Mouse (Mus musculus) limb, embryonic 10.5 days (tissue): ENCODE results near the gene Marveld2. TPM values are rescaled to one million over a fixed set of nuclear protein-coding genes. Genes with fewer than 3 reads are reported as not detected.
A peak's percentile ranks its signal among the peaks of the same experiment; 100 is the strongest.

Experiments
- DNase-seq: peaks from one replicate; pipeline ENCODE4 v3.0.0-alpha.2; 2017; ENCODE audit warnings: low spot score
- H3K27ac ChIP-seq: fragments of 300-500 bp; sonication (generic); 2 replicates; pipeline ENCODE4 v1.5.1; 2016; ENCODE audit warnings: mild to moderate bottlenecking
- H3K27me3 ChIP-seq: fragments of 300-500 bp; sonication (generic); 2 replicates; pipeline ENCODE4 v1.6.1; 2016; ENCODE audit warnings: low read depth, mild to moderate bottlenecking; ENCODE audit not compliant: poor library complexity, severe bottlenecking
- H3K36me3 ChIP-seq: fragments of 300-500 bp; sonication (generic); 2 replicates; pipeline ENCODE4 v1.6.1; 2016; ENCODE audit warnings: mild to moderate bottlenecking, moderate library complexity
- H3K4me1 ChIP-seq: fragments of 300-500 bp; sonication (generic); 2 replicates; pipeline ENCODE4 v1.6.1; 2016
- H3K4me3 ChIP-seq: fragments of 300-500 bp; sonication (generic); 2 replicates; pipeline ENCODE4 v1.5.1; 2016; ENCODE audit warnings: mild to moderate bottlenecking, moderate library complexity
- H3K9me3 ChIP-seq: fragments of 300-500 bp; sonication (generic); replicated peaks from 2 replicates; pipeline ENCODE4 v1.6.1; 2016; ENCODE audit warnings: mild to moderate bottlenecking
- WGBS: fragments of 180-500 bp; shearing (Covaris S2); methylation state at CpG from one replicate; pipeline ENCODE4 v1.1.7; 2016; 5-methylcytosine and 5-hydroxymethylcytosine counted together
- polyA plus RNA-seq: library from polyadenylated mRNA; unstranded; fragments of >200 nt; fragmentation: Nextera tagmentation; extraction: Ambion mirVana; gene quantifications from 2 replicates; pipeline ENCODE4 v1.2.1, GENCODE M21; 2016

Marveld2 gene
- polyA plus RNA-seq, 1 experiment from 2014 or later, result 3.5 TPM

GRCm38 (mm10) chr13:100612251-100612650, 4.5 kb downstream of the Marveld2 start:
- DNase-seq, result no peak
- Histone ChIP-seq H3K4me1 (peaks cover 8% of the 10 kb centered on the region), H3K4me3 (no peak overlapping the region), H3K9me3 (no peaks in the 10 kb centered on the region), H3K27ac (no peak overlapping the region), H3K36me3 (peaks cover 6% of the 10 kb centered on the region), H3K27me3 (peaks cover 24% of the 10 kb centered on the region)
- 93% methylated on average over 10 of the region's 10 CpGs for WGBS

- no peak for DNase-seq
- 93% methylated on average over 13 of the region's 13 CpGs for WGBS
- no peaks in the 10 kb centered on the region for H3K9me3 ChIP-seq
Observed at GRCm38 (mm10) chr13:100611266-100611665, 5.5 kb downstream of the Marveld2 start.

GRCm38 (mm10) chr13:100607756-100608155, 9.0 kb downstream of the Marveld2 start:
- 88% methylated on average over 8 of the region's 8 CpGs for WGBS
- Histone ChIP-seq H3K4me3 (no peak overlapping the region), H3K27ac (no peak overlapping the region), H3K4me1 (no peaks in the 10 kb centered on the region), H3K27me3 (no peaks in the 10 kb centered on the region), H3K9me3 (no peaks in the 10 kb centered on the region), H3K36me3 (peaks cover 2% of the 10 kb centered on the region; the same call in 1 of the 2 replicates)
- peak; percentile 29 for DNase-seq

More at GRCm38 (mm10) chr13:100611266-100611665, 5.5 kb downstream of the Marveld2 start:
- H3K27ac ChIP-seq, result no peak overlapping the region
- peaks cover 1% of the 10 kb centered on the region for H3K4me1 ChIP-seq
- peaks cover 15% of the 10 kb centered on the region for H3K27me3 ChIP-seq
- no peak overlapping the region for H3K4me3 ChIP-seq
- H3K36me3 ChIP-seq, result peaks cover 2% of the 10 kb centered on the region; the same call in 1 of the 2 replicates

- no peak for DNase-seq
- H3K9me3 ChIP-seq, result no peaks in the 10 kb centered on the region
- no peak overlapping the region for H3K4me3 ChIP-seq
- H3K27ac ChIP-seq, result no peak overlapping the region
- H3K36me3 ChIP-seq, result no peaks in the 10 kb centered on the region
- WGBS, result 78% methylated on average over 1 of the region's 1 CpGs
- H3K27me3 ChIP-seq, result no peaks in the 10 kb centered on the region
- peaks cover 6% of the 10 kb centered on the region; the same call in 1 of the 2 replicates for H3K4me1 ChIP-seq
Observed at GRCm38 (mm10) chr13:100605845-100606244, 10.9 kb downstream of the Marveld2 start.

GRCm38 (mm10) chr13:100603738-100604095, 13.1 kb downstream of the Marveld2 start:
- Histone ChIP-seq H3K9me3 (no peaks in the 10 kb centered on the region), H3K36me3 (no peaks in the 10 kb centered on the region), H3K27ac (no peak overlapping the region), H3K4me1 (peaks cover 6% of the 10 kb centered on the region; the same call in 1 of the 2 replicates), H3K27me3 (no peaks in the 10 kb centered on the region), H3K4me3 (no peak overlapping the region)
- no peak for DNase-seq
- 89% methylated on average over 11 of the region's 11 CpGs for WGBS

GRCm38 (mm10) chr13:100603031-100603737, 13.6 kb downstream of the Marveld2 start:
- Histone ChIP-seq H3K36me3 (no peaks in the 10 kb centered on the region), H3K4me1 (peaks cover 6% of the 10 kb centered on the region; the same call in 1 of the 2 replicates), H3K27me3 (no peaks in the 10 kb centered on the region), H3K9me3 (no peaks in the 10 kb centered on the region), H3K4me3 (no peak overlapping the region), H3K27ac (no peak overlapping the region)
- 86% methylated on average over 10 of the region's 10 CpGs for WGBS
- no peak for DNase-seq

- H3K4me3 ChIP-seq, result no peak overlapping the region
- no peaks in the 10 kb centered on the region for H3K27me3 ChIP-seq
- 78% methylated on average over 5 of the region's 5 CpGs for WGBS
- no peaks in the 10 kb centered on the region for H3K36me3 ChIP-seq
- no peak for DNase-seq
- H3K9me3 ChIP-seq, result no peaks in the 10 kb centered on the region
- no peak overlapping the region for H3K27ac ChIP-seq
- peaks cover 6% of the 10 kb centered on the region; the same call in 1 of the 2 replicates for H3K4me1 ChIP-seq
Observed at GRCm38 (mm10) chr13:100602239-100602902, 14.4 kb downstream of the Marveld2 start.

- Histone ChIP-seq H3K27me3 (no peaks in the 10 kb centered on the region), H3K4me1 (peaks cover 12% of the 10 kb centered on the region), H3K9me3 (no peaks in the 10 kb centered on the region), H3K4me3 (no peak overlapping the region), H3K27ac (no peak overlapping the region), H3K36me3 (no peaks in the 10 kb centered on the region)
- 68% methylated on average over 8 of the region's 8 CpGs for WGBS
- no peak for DNase-seq
Observed at GRCm38 (mm10) chr13:100601034-100601433, 15.7 kb downstream of the Marveld2 start.

GRCm38 (mm10) chr13:100600317-100600716, 16.5 kb downstream of the Marveld2 start:
- Histone ChIP-seq H3K27me3 (no peaks in the 10 kb centered on the region), H3K27ac (no peak overlapping the region), H3K4me1 (peaks cover 12% of the 10 kb centered on the region), H3K9me3 (no peaks in the 10 kb centered on the region), H3K4me3 (no peak overlapping the region), H3K36me3 (no peaks in the 10 kb centered on the region)
- WGBS, result 85% methylated on average over 12 of the region's 12 CpGs
- DNase-seq, result no peak

GRCm38 (mm10) chr13:100597284-100597683, 19.5 kb downstream of the Marveld2 start:
- 87% methylated on average over 9 of the region's 9 CpGs for WGBS
- Histone ChIP-seq H3K9me3 (no peaks in the 10 kb centered on the region), H3K27ac (no peak overlapping the region), H3K4me3 (no peak overlapping the region), H3K4me1 (peaks cover 11% of the 10 kb centered on the region), H3K36me3 (no peaks in the 10 kb centered on the region), H3K27me3 (no peaks in the 10 kb centered on the region)
- DNase-seq, result no peak

GRCm38 (mm10) chr13:100595552-100595885, 21.3 kb downstream of the Marveld2 start:
- Histone ChIP-seq H3K36me3 (no peaks in the 10 kb centered on the region), H3K4me3 (no peak overlapping the region), H3K27ac (no peak overlapping the region), H3K4me1 (peaks cover 7% of the 10 kb centered on the region), H3K27me3 (no peaks in the 10 kb centered on the region), H3K9me3 (no peaks in the 10 kb centered on the region)
- WGBS, result 84% methylated on average over 3 of the region's 3 CpGs
- no peak for DNase-seq

- H3K9me3 ChIP-seq, result no peaks in the 10 kb centered on the region
- DNase-seq, result no peak
- H3K27ac ChIP-seq, result no peak overlapping the region
- WGBS, result 80% methylated on average over 5 of the region's 5 CpGs
- no peaks in the 10 kb centered on the region for H3K27me3 ChIP-seq
- H3K4me1 ChIP-seq, result peaks cover 7% of the 10 kb centered on the region
- H3K4me3 ChIP-seq, result no peak overlapping the region
- H3K36me3 ChIP-seq, result no peaks in the 10 kb centered on the region
Observed at GRCm38 (mm10) chr13:100594838-100595551, 21.8 kb downstream of the Marveld2 start.
